Mouse (Mus musculus) layer of hippocampus, postnatal 36 days (tissue): ENCODE data around the gene Prrc2a. TPM values are rescaled to one million over a fixed set of nuclear protein-coding genes. Genes with fewer than 3 reads are reported as not detected.

Experiments used
- DNase-seq, 2 experiments: peaks; one replicate each; pipeline ENCODE4 v3.0.0; 2022
- microRNA-seq, 2 experiments: library from miRNA; unstranded; fragments of <30 nt; microRNA quantifications; one replicate each; pipeline ENCODE4 v1.2.0; 2021
- total RNA-seq, 2 experiments: library from RNA; stranded (reverse); gene quantifications; 2 replicates each; pipeline ENCODE4 v1.2.3; 2021

Prrc2a gene
- total RNA-seq, 2 experiments from 2014 or later = 315 to 340 TPM

DNA sequence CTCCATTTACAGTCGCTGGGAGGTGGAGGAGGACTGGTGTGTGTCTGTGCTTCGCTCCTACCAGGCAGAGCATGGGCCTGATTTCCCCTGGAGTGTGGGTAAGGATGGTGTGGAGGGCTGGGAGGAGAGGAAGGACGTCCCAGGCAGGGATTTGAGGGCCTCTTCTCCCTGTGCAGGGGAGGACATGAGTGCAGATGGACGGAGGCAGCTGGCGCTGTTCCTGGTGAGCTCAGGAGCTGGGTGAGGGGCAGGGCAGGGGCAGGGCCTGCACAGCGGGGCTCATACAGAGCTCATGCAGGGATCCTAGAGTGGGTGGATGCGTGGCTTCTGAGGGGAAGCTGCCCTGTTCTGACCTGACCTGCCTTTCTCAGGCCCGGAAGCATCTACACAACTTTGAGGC is 62.4 kb downstream of the Prrc2a start:
- DNase-seq = no peak

DNA sequence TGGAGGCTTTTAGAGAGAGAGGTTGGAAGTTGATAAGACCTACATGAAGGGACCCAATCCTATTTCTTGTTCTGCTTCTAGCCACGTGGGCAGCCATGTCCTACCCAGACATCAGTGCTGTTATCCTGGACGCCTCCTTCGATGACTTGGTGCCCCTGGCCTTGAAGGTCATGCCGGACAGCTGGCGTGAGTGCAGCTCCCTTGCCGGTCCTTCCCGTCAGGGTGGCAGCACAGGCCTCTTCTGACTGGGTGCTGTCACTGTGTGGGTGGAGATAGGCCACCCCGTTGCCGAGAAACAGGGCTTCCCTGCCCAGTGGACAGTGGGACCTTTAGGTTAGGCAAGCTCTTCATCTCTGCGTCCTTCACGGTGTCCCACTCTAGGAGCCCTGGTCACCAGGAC is 63.5 kb downstream of the Prrc2a start:
- no peak for DNase-seq

DNA sequence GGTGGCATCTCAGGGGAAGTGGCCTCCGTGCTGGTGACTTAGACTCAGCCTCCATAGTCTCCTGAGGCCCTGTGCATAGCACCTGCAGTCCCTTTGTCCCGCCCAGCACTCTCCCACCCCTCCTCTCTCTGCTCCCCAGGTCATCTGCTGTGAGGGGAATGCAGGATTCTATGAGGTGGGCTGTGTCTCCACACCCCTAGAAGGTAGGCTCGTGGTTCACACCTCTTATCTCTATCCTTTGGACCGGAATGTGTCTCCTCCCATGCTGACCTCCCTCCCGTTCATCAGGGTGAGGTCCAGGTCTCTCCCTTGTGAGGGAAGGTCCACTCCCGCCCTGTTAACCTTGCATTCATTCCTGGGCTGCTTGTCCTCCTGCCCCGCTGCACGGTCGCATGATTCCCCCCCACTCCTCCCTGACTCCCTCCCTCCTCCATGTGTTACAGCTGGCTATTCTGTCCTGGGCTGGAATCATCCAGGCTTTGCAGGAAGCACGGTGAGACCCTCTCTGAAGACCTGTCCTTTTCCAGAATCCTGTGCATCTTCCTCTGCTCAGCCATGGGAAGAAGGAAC is 64.4 kb downstream of the Prrc2a start:
- DNase-seq = no peak

Small RNAs within 50 kb of the gene (microRNA-seq; reads per million reads assigned to microRNA genes)
- gene Mir6973a = 0 reads per million in 2 experiments
- gene Mir6974 = 0.63 to 0.90 reads per million in 2 experiments

Other genes starting within 250 kb of the Prrc2a start
- 10 to 100 TPM; 37.6 to 41.2 TPM for gene Neu1, start 233.6 kb downstream of the Prrc2a start, total RNA-seq
- gene Hspa1b, start 205.7 kb downstream of the Prrc2a start, total RNA-seq = 10 to 100 TPM; 28.0 to 35.6 TPM
- gene Gm20481, start 195.0 kb downstream of the Prrc2a start, total RNA-seq = not detected
- 10 to 100 TPM; 19.1 to 26.6 TPM for gene Hspa1a, start 192.7 kb downstream of the Prrc2a start, total RNA-seq
- under 1 TPM; 0.42 to 0.48 TPM for gene Hspa1l, start 192.2 kb downstream of the Prrc2a start, total RNA-seq
- gene Lsm2, start 183.0 kb downstream of the Prrc2a start, total RNA-seq = 10 to 100 TPM; 17.3 to 19.1 TPM
- gene Vars, start 163.9 kb downstream of the Prrc2a start, total RNA-seq = 10 to 100 TPM; 45.1 to 50.1 TPM
- gene Vwa7, start 148.3 kb downstream of the Prrc2a start, total RNA-seq = under 1 TPM; 0.22 to 0.33 TPM
- gene Sapcd1, start 136.9 kb downstream of the Prrc2a start, total RNA-seq = under 1 TPM; 0.62 to 0.94 TPM
- under 1 TPM; 0.62 to 0.73 TPM for gene Msh5, start 118.2 kb downstream of the Prrc2a start, total RNA-seq
- gene Clic1, start 114.9 kb downstream of the Prrc2a start, total RNA-seq = 10 to 100 TPM in 1 of 2 experiments, 1 to 10 TPM in 1; 6.7 to 11.5 TPM
- 10 to 100 TPM; 16.0 to 18.0 TPM for gene Ddah2, start 105.9 kb downstream of the Prrc2a start, total RNA-seq
- gene Ly6g6c, start 99.5 kb downstream of the Prrc2a start, total RNA-seq = not detected
- gene Mpig6b, start 98.7 kb downstream of the Prrc2a start, total RNA-seq = not detected
- 1 to 10 TPM; 3.6 to 5.4 TPM for gene Ly6g6e, start 88.0 kb downstream of the Prrc2a start, total RNA-seq
- gene Ly6g6d, start 86.8 kb downstream of the Prrc2a start, total RNA-seq = 1 to 10 TPM in 1 of 2 experiments, under 1 TPM in 1; 0.99 to 2.1 TPM
- gene Ly6g6f, start 79.3 kb downstream of the Prrc2a start, total RNA-seq = not detected
- gene Abhd16a, start 75.6 kb downstream of the Prrc2a start, total RNA-seq = 100 to 1,000 TPM; 101 to 102 TPM
- gene Ly6g5c, start 56.6 kb downstream of the Prrc2a start, total RNA-seq = not detected
- gene Ly6g5b, start 49.5 kb downstream of the Prrc2a start, total RNA-seq = under 1 TPM in 1 of 2 experiments, not detected in 1; 0.70 TPM
- gene Gpank1, start 43.4 kb downstream of the Prrc2a start, total RNA-seq = 10 to 100 TPM; 13.0 to 15.2 TPM
- gene Csnk2b, start 42.8 kb downstream of the Prrc2a start, total RNA-seq = 100 to 1,000 TPM; 169 to 176 TPM
- 10 to 100 TPM; 25.6 to 29.3 TPM for gene D17H6S53E, start 38.5 kb downstream of the Prrc2a start, total RNA-seq
- gene Apom, start 32.8 kb downstream of the Prrc2a start, total RNA-seq = not detected
- 100 to 1,000 TPM; 304 to 319 TPM for gene Bag6, start 29.7 kb downstream of the Prrc2a start, total RNA-seq
- gene Aif1, start 11.2 kb upstream of the Prrc2a start, total RNA-seq = 10 to 100 TPM; 10.1 to 10.9 TPM
- 1 to 10 TPM; 7.1 to 7.7 TPM for gene Lst1, start 23.5 kb upstream of the Prrc2a start, total RNA-seq
- gene Ltb, start 29.5 kb upstream of the Prrc2a start, total RNA-seq = under 1 TPM in 1 of 2 experiments, not detected in 1; 0.30 TPM
- not detected for gene Tnf, start 37.1 kb upstream of the Prrc2a start, total RNA-seq
- gene Lta, start 40.5 kb upstream of the Prrc2a start, total RNA-seq = under 1 TPM; 0.28 to 0.42 TPM
- not detected for gene Gm16181, start 55.9 kb upstream of the Prrc2a start, total RNA-seq
- 100 to 1,000 TPM; 602 to 647 TPM for gene Atp6v1g2, start 68.8 kb upstream of the Prrc2a start, total RNA-seq
- gene Nfkbil1, start 70.9 kb upstream of the Prrc2a start, total RNA-seq = 10 to 100 TPM; 13.3 to 13.6 TPM
- 100 to 1,000 TPM; 220 to 232 TPM for gene Ddx39b, start 76.8 kb upstream of the Prrc2a start, total RNA-seq
- gene H2-D1, start 97.8 kb upstream of the Prrc2a start, total RNA-seq = 10 to 100 TPM; 13.4 to 18.0 TPM
- gene H2-Q1, start 155.5 kb upstream of the Prrc2a start, total RNA-seq = under 1 TPM in 1 of 2 experiments, not detected in 1; 0.20 TPM
- gene H2-Q2, start 177.3 kb upstream of the Prrc2a start, total RNA-seq = under 1 TPM in 1 of 2 experiments, not detected in 1; 0.37 TPM
- gene H2-Q4, start 214.7 kb upstream of the Prrc2a start, total RNA-seq = 1 to 10 TPM; 1.3 to 2.5 TPM